Mouse (Mus musculus) naive thymus-derived CD4-positive, alpha-beta T cell, adult 5 months (primary cell): ENCODE measurements around the gene Tst. TPM values are rescaled to one million over a fixed set of nuclear protein-coding genes. Genes with fewer than 3 reads are reported as not detected.

Source experiments
- polyA plus RNA-seq: library from polyadenylated mRNA; unstranded; fragments of 100-300 nt; shearing (Covaris generic); gene quantifications from one replicate; pipeline ENCODE4 v1.2.1, GENCODE M21; 2017

The Tst gene
- not detected for polyA plus RNA-seq

GRCm38 (mm10) chr15:78405517-78406211 is at the start of gene Tst:
TSS of gene Tst (minus strand) at chr15:78405907.

DNA sequence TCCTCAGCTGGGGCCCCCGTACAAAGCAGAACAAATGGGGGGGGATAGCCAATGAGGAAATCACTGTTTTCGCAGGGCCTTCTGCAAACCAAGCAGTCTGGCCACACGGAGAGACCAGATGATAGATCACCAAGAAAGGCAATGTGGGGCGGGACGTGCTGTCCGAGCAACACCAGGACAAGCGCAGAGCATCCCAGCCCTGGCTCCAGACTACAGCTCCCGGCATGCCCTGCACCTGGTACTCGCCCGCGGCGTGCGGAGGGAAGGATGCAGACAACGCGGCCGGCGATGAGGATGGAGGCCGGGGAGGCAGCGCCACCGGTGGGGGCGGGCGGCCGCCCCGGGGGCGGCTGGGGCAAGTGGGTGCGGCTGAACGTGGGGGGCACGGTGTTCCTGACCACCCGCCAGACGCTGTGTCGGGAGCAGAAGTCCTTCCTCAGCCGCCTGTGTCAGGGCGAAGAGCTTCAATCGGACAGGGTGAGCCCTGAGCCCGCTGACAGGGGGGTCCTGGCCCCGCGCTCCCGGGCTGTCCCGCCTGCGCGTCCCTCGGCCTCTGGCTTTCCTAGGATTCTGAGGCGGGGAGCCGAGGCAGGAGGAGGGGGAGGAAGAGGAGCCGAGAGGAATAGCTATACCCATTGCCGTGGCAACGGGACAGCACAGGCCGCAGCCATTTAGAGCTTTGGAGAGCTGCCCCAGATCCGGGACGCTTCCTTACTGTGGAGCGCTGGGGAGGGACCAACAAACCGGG is 22.9 kb upstream of the Tst start, which contains the start of gene Kctd17:
TSS of gene Kctd17 (plus strand) at position 174 of the 748 bp plus-strand sequence.

DNA sequence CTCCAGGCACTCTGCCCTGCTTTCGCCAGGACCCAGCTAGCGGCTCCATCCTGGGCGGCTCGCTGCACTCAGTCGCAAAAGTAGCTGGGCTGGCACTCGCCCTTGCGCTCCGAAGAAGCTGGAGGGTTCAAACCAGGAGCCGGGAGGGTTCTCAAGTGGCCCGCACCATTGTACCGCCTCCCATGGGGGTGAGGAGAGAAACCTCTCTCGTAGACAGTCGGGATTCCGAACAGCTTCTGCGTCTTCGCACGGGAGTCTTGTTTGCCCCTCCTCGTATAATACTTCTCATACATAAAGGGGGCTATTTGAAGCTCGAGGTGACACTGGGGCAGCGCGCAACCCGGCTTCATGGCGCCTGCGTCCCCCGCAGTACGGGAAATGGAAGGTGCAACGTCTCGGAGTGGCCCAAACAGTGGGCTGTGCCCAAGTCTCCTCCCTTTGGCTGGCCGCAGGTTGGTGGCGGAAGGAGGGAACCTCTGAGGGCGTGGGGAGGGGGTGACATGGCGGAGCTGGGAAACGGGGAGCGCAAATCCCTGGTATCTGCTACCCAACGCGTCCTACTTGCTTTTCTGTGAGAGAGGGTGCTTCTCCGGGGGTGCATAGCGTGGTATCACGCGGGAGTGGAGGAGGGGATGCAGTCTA is 707 bp upstream of the Tst start, which contains the start of gene Mpst:
TSS of gene Mpst (plus strand) at position 124 of the 642 bp plus-strand sequence.

DNA sequence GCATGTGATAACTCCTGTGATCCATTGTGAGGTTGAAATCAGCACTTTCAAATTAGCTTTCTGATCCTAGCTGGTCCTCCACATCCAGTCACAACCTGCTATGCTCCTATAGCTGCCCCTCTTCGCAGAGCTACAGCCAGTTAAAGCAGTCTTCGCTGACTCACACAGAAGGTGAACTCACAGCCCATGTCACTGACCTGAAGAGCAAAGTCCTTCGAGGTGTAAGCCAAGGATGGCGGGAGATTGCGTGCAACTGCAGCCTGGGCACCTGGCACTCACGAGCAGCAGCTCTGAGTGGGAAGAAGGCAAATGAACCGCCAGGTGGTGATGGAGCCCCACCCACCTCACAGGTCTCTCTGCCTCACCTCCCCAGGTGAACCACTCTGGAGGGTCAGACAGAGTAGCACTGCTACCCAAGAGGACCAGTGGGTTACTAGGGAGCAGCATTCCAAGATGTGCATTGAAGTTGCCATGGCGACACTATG is 10.2 kb downstream of the Tst start, which contains the start of gene Tex33:
TSS of gene Tex33 (minus strand) at position 435 of the 485 bp plus-strand sequence.

Other genes starting within 250 kb of the Tst start
- gene Ift27, start 231.8 kb downstream of the Tst start, polyA plus RNA-seq, result 28.3 TPM
- not detected for gene Pvalb, start 199.5 kb downstream of the Tst start, polyA plus RNA-seq
- gene Ncf4, start 161.1 kb downstream of the Tst start, polyA plus RNA-seq, result 66.2 TPM
- not detected for gene Csf2rb2, start 100.2 kb downstream of the Tst start, polyA plus RNA-seq
- 0.10 TPM for gene Csf2rb, start 80.2 kb downstream of the Tst start, polyA plus RNA-seq
- not detected for gene Tex33, start 10.0 kb downstream of the Tst start, polyA plus RNA-seq
- 2.5 TPM for gene Mpst, start 509 bp upstream of the Tst start, polyA plus RNA-seq
- 3.2 TPM for gene Kctd17, start 22.7 kb upstream of the Tst start, polyA plus RNA-seq
- not detected for gene Tmprss6, start 62.7 kb upstream of the Tst start, polyA plus RNA-seq
- 42.7 TPM for gene Il2rb, start 89.4 kb upstream of the Tst start, polyA plus RNA-seq
- 1.7 TPM for gene C1qtnf6, start 125.5 kb upstream of the Tst start, polyA plus RNA-seq
- not detected for gene Sstr3, start 138.8 kb upstream of the Tst start, polyA plus RNA-seq
- gene Rac2, start 166.9 kb upstream of the Tst start, polyA plus RNA-seq, result 1,303 TPM
- gene Cyth4, start 191.1 kb upstream of the Tst start, polyA plus RNA-seq, result 148 TPM